Comparison of ENCODE assay signal across 13 mouse cellular contexts in the genomic region with DNA sequence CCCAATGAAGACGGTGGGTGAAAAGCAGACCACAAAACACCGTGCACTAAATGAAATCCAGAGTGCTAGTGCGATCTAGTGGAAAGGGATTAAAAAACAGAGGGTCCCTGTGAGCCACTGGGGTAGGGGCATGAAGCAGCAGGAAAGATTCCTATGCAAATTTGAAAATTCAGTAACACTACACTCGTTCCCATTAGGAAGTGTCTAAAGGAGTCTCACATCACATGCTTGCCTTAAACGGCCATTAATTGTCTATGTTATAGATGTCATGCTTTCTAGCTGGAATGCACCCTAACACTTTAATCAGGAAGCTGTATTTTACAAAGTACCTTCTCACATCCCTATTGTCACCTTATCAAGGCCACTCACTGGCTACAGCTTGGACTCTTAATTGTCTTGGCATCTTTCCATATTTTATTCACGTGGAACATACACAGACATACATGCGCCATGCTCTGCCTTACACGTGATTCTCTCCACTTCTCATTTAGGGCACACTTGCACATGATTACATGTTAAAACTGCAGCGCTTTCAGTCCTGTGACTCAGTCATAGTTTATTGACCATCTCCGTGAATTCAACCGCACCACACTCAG. TPM values are rescaled to one million over a fixed set of nuclear protein-coding genes. Genes with fewer than 3 reads are reported as not detected.
DNase-seq lines count a peak whose midpoint lies in the region; ATAC-seq lines count a peak whose summit lies in the region.
"Had no signal": no experiment of that assay in that cellular context is flagged by ENCODE, and none has a peak within 500 bp of the region (broad histone marks: within the 10 kb centered on the region; RNA-seq: fewer than 3 reads in every experiment).

No protein-coding gene starts in this region.

- H3K36me3 ChIP-seq in hindbrain, embryonic 10.5 days: peaks cover 11% of the 10 kb centered on the region
- no peaks in the 10 kb centered on the region for H3K36me3 ChIP-seq in hindbrain, embryonic 11.5 days (ENCODE audit: control insufficient read depth, insufficient read depth, low read length)
- H3K36me3 ChIP-seq in forebrain, embryonic 16.5 days (ENCODE audit: control insufficient read depth, insufficient read depth): no peaks in the 10 kb centered on the region
- no peaks in the 10 kb centered on the region for H3K36me3 ChIP-seq in midbrain, embryonic 11.5 days (ENCODE audit: control insufficient read depth, insufficient read depth, low read length)
- no peaks in the 10 kb centered on the region for H3K36me3 ChIP-seq in neural tube, embryonic 15.5 days
- H3K36me3 ChIP-seq in liver, embryonic 12.5 days: no peaks in the 10 kb centered on the region
- H3K36me3 ChIP-seq: limb, embryonic 13.5 days had no signal

- ATAC-seq in hindbrain, embryonic 11.5 days (ENCODE audit: low FRiP score): no peak
- peak; percentile 26; the same call in 1 of the 2 replicates for ATAC-seq in forebrain, embryonic 16.5 days
- peak; percentile 60 for ATAC-seq in midbrain, embryonic 11.5 days (ENCODE audit: low FRiP score)
- 0 out of 2 replicates have a peak, but pooled peaks have one; percentile 29 for ATAC-seq in neural tube, embryonic 15.5 days (ENCODE audit: low FRiP score)
- ATAC-seq in granulocyte monocyte progenitor cell, adult 5-6 weeks (replicated peaks; ENCODE audit: poor library complexity, severe bottlenecking): no peak
- ATAC-seq in liver, embryonic 12.5 days: no peak

- 30% methylated on average over 11 of the region's 11 CpGs for WGBS in hindbrain, embryonic 10.5 days
- 29% methylated on average over 11 of the region's 11 CpGs for WGBS in hindbrain, embryonic 11.5 days
- 17% methylated on average over 11 of the region's 11 CpGs for WGBS in forebrain, embryonic 16.5 days
- WGBS in midbrain, embryonic 11.5 days: 24% methylated on average over 11 of the region's 11 CpGs
- WGBS in neural tube, embryonic 15.5 days: 24% methylated on average over 11 of the region's 11 CpGs
- 56% methylated on average over 11 of the region's 11 CpGs for WGBS in liver, embryonic 12.5 days (ENCODE audit: insufficient replicate concordance)

- no peak overlapping the region for H3K4me2 ChIP-seq in hindbrain, embryonic 11.5 days (replicated peaks; ENCODE audit: low read depth, low read length)
- peak overlapping the region; percentile 6; the same call in 1 of the 2 replicates for H3K4me2 ChIP-seq in forebrain, embryonic 16.5 days (ENCODE audit: low read length)
- no peak overlapping the region; the same call in 1 of the 2 replicates for H3K4me2 ChIP-seq in midbrain, embryonic 11.5 days
- no peak overlapping the region for H3K4me2 ChIP-seq in neural tube, embryonic 15.5 days
- no peak overlapping the region for H3K4me2 ChIP-seq in liver, embryonic 12.5 days
- H3K4me2 ChIP-seq: limb, embryonic 13.5 days; lung, embryonic 14.5 days had no signal

- peaks cover 67% of the 10 kb centered on the region for H3K4me1 ChIP-seq in hindbrain, embryonic 10.5 days (replicated peaks)
- peaks cover 4% of the 10 kb centered on the region; the same call in 1 of the 2 replicates for H3K4me1 ChIP-seq in hindbrain, embryonic 11.5 days (replicated peaks; ENCODE audit: control insufficient read depth, insufficient read depth, low read length)
- H3K4me1 ChIP-seq in forebrain, embryonic 16.5 days (replicated peaks; ENCODE audit: control insufficient read depth, insufficient read depth, low read length): peaks cover 41% of the 10 kb centered on the region
- H3K4me1 ChIP-seq in midbrain, embryonic 11.5 days (ENCODE audit: control insufficient read depth, insufficient read depth, low read length): peaks cover 37% of the 10 kb centered on the region
- H3K4me1 ChIP-seq in neural tube, embryonic 15.5 days: peaks cover 36% of the 10 kb centered on the region
- 0 out of 2 replicates have a peak, but pooled peaks cover 16% of the 10 kb centered on the region for H3K4me1 ChIP-seq in liver, embryonic 12.5 days

- no peaks in the 10 kb centered on the region for H3K9me3 ChIP-seq in hindbrain, embryonic 10.5 days
- no peaks in the 10 kb centered on the region for H3K9me3 ChIP-seq in hindbrain, embryonic 11.5 days (ENCODE audit: control insufficient read depth, low read length)
- H3K9me3 ChIP-seq in forebrain, embryonic 16.5 days (ENCODE audit: control insufficient read depth, low read length): no peaks in the 10 kb centered on the region
- H3K9me3 ChIP-seq in midbrain, embryonic 11.5 days (ENCODE audit: control insufficient read depth, low read length): no peaks in the 10 kb centered on the region
- H3K9me3 ChIP-seq in neural tube, embryonic 15.5 days (replicated peaks): no peaks in the 10 kb centered on the region
- no peaks in the 10 kb centered on the region for H3K9me3 ChIP-seq in liver, embryonic 12.5 days (replicated peaks)
- H3K9me3 ChIP-seq: limb, embryonic 13.5 days had no signal

- no peaks in the 10 kb centered on the region for H3K27me3 ChIP-seq in hindbrain, embryonic 10.5 days (ENCODE audit: insufficient read depth, poor library complexity, severe bottlenecking)
- no peaks in the 10 kb centered on the region for H3K27me3 ChIP-seq in hindbrain, embryonic 11.5 days (ENCODE audit: control insufficient read depth, insufficient read depth, low read length)
- H3K27me3 ChIP-seq in forebrain, embryonic 16.5 days (replicated peaks; ENCODE audit: control insufficient read depth, insufficient read depth, low read length): no peaks in the 10 kb centered on the region
- no peaks in the 10 kb centered on the region for H3K27me3 ChIP-seq in midbrain, embryonic 11.5 days (ENCODE audit: control insufficient read depth, insufficient read depth, low read length)
- H3K27me3 ChIP-seq in neural tube, embryonic 15.5 days (replicated peaks): no peaks in the 10 kb centered on the region
- H3K27me3 ChIP-seq in liver, embryonic 12.5 days (replicated peaks): no peaks in the 10 kb centered on the region; the same call in 1 of the 2 replicates

- H3K9ac ChIP-seq in hindbrain, embryonic 11.5 days (ENCODE audit: low read depth, low read length): no peak overlapping the region
- H3K9ac ChIP-seq in forebrain, embryonic 16.5 days (replicated peaks; ENCODE audit: low read depth, low read length): no peak overlapping the region
- H3K9ac ChIP-seq in midbrain, embryonic 11.5 days (ENCODE audit: low read length): no peak overlapping the region
- H3K9ac ChIP-seq in neural tube, embryonic 15.5 days (replicated peaks): no peak overlapping the region
- H3K9ac ChIP-seq in liver, embryonic 12.5 days: no peak overlapping the region
- H3K9ac ChIP-seq: limb, embryonic 13.5 days; lung, embryonic 14.5 days had no signal

- no peak overlapping the region for H3K4me3 ChIP-seq in hindbrain, embryonic 10.5 days
- no peak overlapping the region for H3K4me3 ChIP-seq in hindbrain, embryonic 11.5 days (ENCODE audit: low read depth, low read length)
- H3K4me3 ChIP-seq in forebrain, embryonic 16.5 days (replicated peaks; ENCODE audit: low read length): no peak overlapping the region
- H3K4me3 ChIP-seq in midbrain, embryonic 11.5 days (ENCODE audit: low read depth, low read length): no peak overlapping the region
- H3K4me3 ChIP-seq in neural tube, embryonic 15.5 days (replicated peaks): no peak overlapping the region
- no peak overlapping the region for H3K4me3 ChIP-seq in liver, embryonic 12.5 days
- H3K4me3 ChIP-seq: limb, embryonic 13.5 days had no signal

- H3K27ac ChIP-seq in hindbrain, embryonic 10.5 days: peak overlapping the region; percentile 72
- no peak overlapping the region for H3K27ac ChIP-seq in hindbrain, embryonic 11.5 days (ENCODE audit: low read depth, low read length)
- H3K27ac ChIP-seq in forebrain, embryonic 16.5 days (ENCODE audit: low read length): no peak overlapping the region
- H3K27ac ChIP-seq in midbrain, embryonic 11.5 days (ENCODE audit: low read depth, low read length): no peak overlapping the region
- H3K27ac ChIP-seq in neural tube, embryonic 15.5 days (replicated peaks): no peak overlapping the region
- H3K27ac ChIP-seq in liver, embryonic 12.5 days: no peak overlapping the region
- H3K27ac ChIP-seq: kidney, postnatal 0 days; limb, embryonic 13.5 days had no signal

- no peak for DNase-seq in hindbrain, embryonic 10.5 days (ENCODE audit: low spot score)
- DNase-seq in hindbrain, embryonic 11.5 days (ENCODE audit: low spot score): no peak
- peak; percentile 92 for DNase-seq in midbrain, embryonic 11.5 days (ENCODE audit: low spot score, missing footprints)
- DNase-seq in adrenal gland, postnatal 25 days: no peak
- DNase-seq: adrenal gland, adult 2 months; lung, embryonic 14.5 days had no signal

RNA-seq across cellular contexts. Expression of a gene that starts 8.9 kb away (rescaled TPM):
- 60.9 and 65.9 TPM in 2 replicates for polyA plus RNA-seq in hindbrain, embryonic 10.5 days (2016; fragmentation: Nextera tagmentation; extraction: Ambion mirVana)
- polyA plus RNA-seq in hindbrain, embryonic 11.5 days (2014; fragmentation: Nextera tagmentation; extraction: Ambion mirVana): 67.7 and 74.4 TPM in 2 replicates
- 53.7 and 57.1 TPM in 2 replicates for polyA plus RNA-seq in forebrain, embryonic 16.5 days (2015; fragmentation: Nextera tagmentation; extraction: Ambion mirVana)
- polyA plus RNA-seq in midbrain, embryonic 11.5 days (2014; fragmentation: Nextera tagmentation; extraction: Ambion mirVana): 62.5 and 71.3 TPM in 2 replicates
- 56.1 and 60.4 TPM in 2 replicates for polyA plus RNA-seq in neural tube, embryonic 15.5 days (2015; fragmentation: Nextera tagmentation; extraction: Ambion mirVana)
- not detected in 2 replicates for total RNA-seq in granulocyte monocyte progenitor cell, adult 5-6 weeks (2014; fragmentation: Nextera tagmentation)
- total RNA-seq in granulocyte monocyte progenitor cell, adult 5-6 weeks (2017): 1.0 and 2.3 TPM in 2 replicates
- polyA plus RNA-seq in liver, embryonic 12.5 days (2016; fragmentation: Nextera tagmentation; extraction: Ambion mirVana): 17.9 and 18.6 TPM in 2 replicates
- total RNA-seq in adrenal gland, postnatal 25 days (2021): 59.7 and 65.7 TPM in 2 replicates
- total RNA-seq: megakaryocyte, adult 5-6 weeks had no signal

RNA-seq across cellular contexts. Expression of a gene that starts 9.0 kb away (rescaled TPM):
- 9.3 and 12.3 TPM in 2 replicates for polyA plus RNA-seq in hindbrain, embryonic 10.5 days (2016; fragmentation: Nextera tagmentation; extraction: Ambion mirVana)
- 17.6 and 26.9 TPM in 2 replicates for polyA plus RNA-seq in hindbrain, embryonic 11.5 days (2014; fragmentation: Nextera tagmentation; extraction: Ambion mirVana)
- polyA plus RNA-seq in forebrain, embryonic 16.5 days (2015; fragmentation: Nextera tagmentation; extraction: Ambion mirVana): 2.9 and 5.0 TPM in 2 replicates
- polyA plus RNA-seq in midbrain, embryonic 11.5 days (2014; fragmentation: Nextera tagmentation; extraction: Ambion mirVana): 11.2 and 11.9 TPM in 2 replicates
- polyA plus RNA-seq in neural tube, embryonic 15.5 days (2015; fragmentation: Nextera tagmentation; extraction: Ambion mirVana): 3.9 and 4.7 TPM in 2 replicates
- not detected in 2 replicates for total RNA-seq in granulocyte monocyte progenitor cell, adult 5-6 weeks (2014; fragmentation: Nextera tagmentation)
- total RNA-seq in granulocyte monocyte progenitor cell, adult 5-6 weeks (2017): 0.04 and 0.15 TPM in 2 replicates
- polyA plus RNA-seq in liver, embryonic 12.5 days (2016; fragmentation: Nextera tagmentation; extraction: Ambion mirVana): 5.2 and 5.7 TPM in 2 replicates
- total RNA-seq in adrenal gland, postnatal 25 days (2021): 386 and 540 TPM in 2 replicates
- total RNA-seq: megakaryocyte, adult 5-6 weeks had no signal

Comparison
In these comparisons a context has a peak if more than half of its experiments do, and no peak if none do; other contexts are left out.
1. ATAC-seq: peak in forebrain, embryonic 16.5 days (single experiment), midbrain, embryonic 11.5 days (single experiment) and neural tube, embryonic 15.5 days (single experiment); none in hindbrain, embryonic 11.5 days (single experiment), granulocyte monocyte progenitor cell, adult 5-6 weeks (single experiment) and liver, embryonic 12.5 days (single experiment).